Mouse (Mus musculus) spleen, adult 2 months (tissue): ENCODE data around the gene Coro7.

Experiments used
- CTCF ChIP-seq: fragments of 200-500 bp; IDR thresholded peaks from 2 replicates; pipeline ENCODE4 v1.5.1; 2011; ENCODE audit warnings: mild to moderate bottlenecking, inconsistent platforms; ENCODE audit not compliant: insufficient read depth, insufficient read length, insufficient replicate concordance; ENCODE audit errors: extremely low read depth
- POLR2A ChIP-seq: fragments of 200-500 bp; IDR thresholded peaks from 2 replicates; pipeline ENCODE4 v1.6.1; 2011; ENCODE audit warnings: low read depth, low read length, inconsistent platforms

DNA sequence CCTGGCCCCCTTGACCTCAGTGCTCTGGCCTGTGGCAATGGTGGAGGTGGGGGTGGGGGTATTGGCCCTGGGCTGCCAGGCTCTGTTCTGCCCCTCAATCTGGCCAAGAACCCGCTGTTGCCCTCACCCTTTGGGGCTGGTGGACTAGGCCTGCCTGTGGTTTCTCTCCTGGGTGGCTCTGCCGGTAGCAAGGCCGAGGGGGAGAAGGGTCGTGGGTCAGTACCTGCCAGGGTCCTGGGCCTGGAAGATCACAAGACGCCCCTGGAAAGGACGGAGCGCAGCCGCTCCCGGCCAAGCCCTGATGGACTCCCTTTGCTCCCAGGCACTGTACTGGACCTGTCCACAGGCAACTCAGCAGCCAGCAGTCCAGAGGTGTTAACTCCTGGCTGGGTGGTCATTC, 65.8 kb downstream of the Coro7 start:
- TF ChIP-seq POLR2A: no peak
- no peak for TF ChIP-seq CTCF
